Mouse (Mus musculus) telencephalon, adult 2 months (tissue): Measurements from ENCODE around the gene Trmt44.
"Not testable (repeated sequence)": the region's sequence is repeated elsewhere in the genome, so short reads cannot be mapped to it uniquely, and the experiment has no call there.

ENCODE experiments used
- DNase-seq: peaks from one replicate; pipeline ENCODE4 v3.0.0-alpha.2; 2011; ENCODE audit warnings: low read depth, low spot score

Gene Trmt44

GRCm38 (mm10) chr5:35591497-35591896 lies 16.6 kb upstream of the Trmt44 start:
- no peak for DNase-seq

GRCm38 (mm10) chr5:35584259-35584658 lies 9.4 kb upstream of the Trmt44 start:
- DNase-seq = not testable (repeated sequence)

- no peak for DNase-seq
These were observed 8.4 kb upstream of the Trmt44 start for GRCm38 (mm10) chr5:35583221-35583783.

- peak; percentile 97 for DNase-seq
These were observed 7.8 kb upstream of the Trmt44 start, which contains the start of gene Acox3 for GRCm38 (mm10) chr5:35582445-35583220. Gene Acox3, plus strand, starts transcription at chr5:35583040.

GRCm38 (mm10) chr5:35580156-35580922 lies 5.5 kb upstream of the Trmt44 start:
- no peak for DNase-seq

- DNase-seq = no peak
These were observed 4.5 kb upstream of the Trmt44 start for GRCm38 (mm10) chr5:35579247-35579893.

GRCm38 (mm10) chr5:35578411-35578810 lies 3.5 kb upstream of the Trmt44 start:
- DNase-seq = no peak

GRCm38 (mm10) chr5:35576409-35577020 lies 1.6 kb upstream of the Trmt44 start:
- no peak for DNase-seq

- no peak for DNase-seq
These were observed 3.3 kb downstream of the Trmt44 start for GRCm38 (mm10) chr5:35571546-35571945.

GRCm38 (mm10) chr5:35566632-35567031 lies 8.2 kb downstream of the Trmt44 start:
- peak; percentile 32 for DNase-seq

- DNase-seq = no peak
These were observed 9.7 kb downstream of the Trmt44 start for GRCm38 (mm10) chr5:35565217-35565616.

GRCm38 (mm10) chr5:35563449-35563848 lies 11.4 kb downstream of the Trmt44 start:
- no peak for DNase-seq

GRCm38 (mm10) chr5:35562616-35563015 lies 12.3 kb downstream of the Trmt44 start:
- peak; percentile 50 for DNase-seq

GRCm38 (mm10) chr5:35559447-35559846 lies 15.4 kb downstream of the Trmt44 start:
- no peak for DNase-seq

- DNase-seq = no peak
These were observed 16.8 kb downstream of the Trmt44 start for GRCm38 (mm10) chr5:35557946-35558621.

GRCm38 (mm10) chr5:35556393-35556792 lies 18.5 kb downstream of the Trmt44 start:
- DNase-seq = no peak

GRCm38 (mm10) chr5:35552838-35553539 lies 21.9 kb downstream of the Trmt44 start:
- no peak for DNase-seq

- no peak for DNase-seq
These were observed 22.7 kb downstream of the Trmt44 start for GRCm38 (mm10) chr5:35551855-35552837.

- DNase-seq = no peak
These were observed 28.7 kb downstream of the Trmt44 start for GRCm38 (mm10) chr5:35546127-35546526.
